Mouse (Mus musculus): ENCODE results near the gene Arhgef39. TPM values are rescaled to one million over a fixed set of nuclear protein-coding genes. Genes with fewer than 3 reads are reported as not detected.

The Arhgef39 gene
- total and polyA plus RNA-seq, 2 experiments from 2014 or later, result 8.8 to 18.7 TPM

DNA sequence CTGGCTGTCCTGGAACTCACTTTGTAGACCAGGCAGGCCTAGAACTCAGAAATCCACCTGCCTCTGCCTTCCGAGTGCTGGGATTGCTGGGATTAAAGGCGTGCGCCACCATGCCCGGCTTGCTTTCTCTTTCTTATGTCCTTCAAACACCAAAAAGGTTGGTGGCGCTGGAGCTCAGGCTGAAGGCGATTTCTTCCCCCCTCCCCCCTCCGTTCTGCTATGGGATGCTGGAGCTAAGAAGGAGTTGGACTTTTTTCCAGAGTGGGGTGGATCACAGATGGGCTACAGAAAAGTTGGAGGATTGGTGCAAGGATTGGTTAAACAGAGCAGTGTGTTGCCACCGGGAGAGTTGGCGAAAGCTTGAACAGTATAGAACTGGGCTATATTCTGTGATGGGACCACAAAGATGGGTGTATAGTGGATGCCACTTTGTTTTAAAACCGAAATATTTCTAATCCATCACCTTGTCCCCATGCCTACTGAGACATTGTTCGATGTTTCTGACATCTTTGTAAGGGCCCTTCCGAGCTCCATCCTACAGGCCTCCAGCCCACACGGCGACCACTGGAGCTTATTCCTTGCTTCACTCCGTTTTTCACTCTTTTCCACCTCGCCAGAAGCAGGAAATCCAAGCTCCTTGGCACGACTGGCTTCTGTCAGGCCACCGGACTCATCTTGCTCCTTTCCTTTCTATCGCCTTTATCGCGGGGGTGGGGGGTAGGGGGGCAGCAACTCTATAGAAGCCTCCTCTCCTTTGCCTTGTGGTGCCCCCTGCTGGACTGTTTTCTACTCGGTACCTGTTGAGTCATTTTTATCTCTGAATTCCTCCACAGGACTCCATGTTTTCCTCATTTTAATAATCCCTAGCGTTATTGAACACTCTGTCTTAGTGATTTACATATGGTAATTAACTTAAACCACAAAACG is 20.3 kb downstream of the Arhgef39 start:
- H3K36me3 ChIP-seq (replicated peaks; ENCODE audit: control insufficient read depth, insufficient read depth, low read length), result no peaks in the 10 kb centered on the region
- peak overlapping the region; percentile 25; the same call in 1 of the 2 replicates for H3K27ac ChIP-seq (ENCODE audit: low read depth)
- TF ChIP-seq CTCF (IDR thresholded peaks at IDR 0.05; ENCODE audit: low read depth), result peak; percentile 59
- TF ChIP-seq EP300 (IDR thresholded peaks at IDR 0.05; ENCODE audit: low read depth), result no peak
- ATAC-seq (ENCODE audit: insufficient read depth, low read depth), result no peak
- no peak overlapping the region; the same call in 1 of the 2 replicates for H3K9ac ChIP-seq (replicated peaks; ENCODE audit: low read depth, low read length)
- no peaks in the 10 kb centered on the region for H3K4me1 ChIP-seq (ENCODE audit: control insufficient read depth, insufficient read depth)
- no peak overlapping the region for H3K4me2 ChIP-seq (ENCODE audit: low read depth, low read length)
- H3K4me3 ChIP-seq (ENCODE audit: low read depth, low read length), result no peak overlapping the region
- H3K27me3 ChIP-seq (ENCODE audit: control insufficient read depth, insufficient read depth, low read length), result no peaks in the 10 kb centered on the region
- no peaks in the 10 kb centered on the region for H3K9me3 ChIP-seq (replicated peaks; ENCODE audit: control insufficient read depth, low read length)
- 47% methylated on average over 24 of the region's 24 CpGs for WGBS
- peak; percentile 43 for DNase-seq (ENCODE audit: low spot score)

DNA sequence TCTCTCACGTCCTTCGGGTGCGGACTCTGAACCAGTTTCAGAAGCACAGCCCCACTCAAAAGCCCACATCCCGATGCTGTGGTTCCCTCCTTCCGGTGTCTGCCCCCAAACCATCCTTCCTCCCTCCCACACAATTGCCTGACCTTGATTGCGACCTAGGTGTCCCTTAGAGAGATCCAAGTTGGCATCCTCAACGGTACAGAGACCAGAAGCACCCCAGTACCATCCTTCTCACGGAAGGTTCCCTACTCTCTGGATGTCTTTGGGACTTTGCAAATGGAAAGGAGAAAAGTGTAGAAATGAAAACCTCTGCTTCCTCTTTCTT is 21.0 kb downstream of the Arhgef39 start:
- H3K36me3 ChIP-seq (replicated peaks; ENCODE audit: control insufficient read depth, insufficient read depth, low read length), result no peaks in the 10 kb centered on the region
- TF ChIP-seq EP300 (IDR thresholded peaks at IDR 0.05; ENCODE audit: low read depth) (no peak), CTCF (IDR thresholded peaks at IDR 0.05; ENCODE audit: low read depth) (no peak)
- H3K27me3 ChIP-seq (ENCODE audit: control insufficient read depth, insufficient read depth, low read length), result no peaks in the 10 kb centered on the region
- no peak overlapping the region; the same call in 1 of the 2 replicates for H3K9ac ChIP-seq (replicated peaks; ENCODE audit: low read depth, low read length)
- peak overlapping the region; percentile 52 for H3K4me2 ChIP-seq (ENCODE audit: low read depth, low read length)
- no peaks in the 10 kb centered on the region for H3K9me3 ChIP-seq (replicated peaks; ENCODE audit: control insufficient read depth, low read length)
- 42% methylated on average over 8 of the region's 8 CpGs for WGBS
- peak overlapping the region; percentile 46; the same call in 1 of the 2 replicates for H3K27ac ChIP-seq (ENCODE audit: low read depth)
- no peaks in the 10 kb centered on the region for H3K4me1 ChIP-seq (ENCODE audit: control insufficient read depth, insufficient read depth)
- no peak for ATAC-seq (ENCODE audit: insufficient read depth, low read depth)
- H3K4me3 ChIP-seq (ENCODE audit: low read depth, low read length), result peak overlapping the region; percentile 26
- no peak for DNase-seq (ENCODE audit: low spot score)

DNA sequence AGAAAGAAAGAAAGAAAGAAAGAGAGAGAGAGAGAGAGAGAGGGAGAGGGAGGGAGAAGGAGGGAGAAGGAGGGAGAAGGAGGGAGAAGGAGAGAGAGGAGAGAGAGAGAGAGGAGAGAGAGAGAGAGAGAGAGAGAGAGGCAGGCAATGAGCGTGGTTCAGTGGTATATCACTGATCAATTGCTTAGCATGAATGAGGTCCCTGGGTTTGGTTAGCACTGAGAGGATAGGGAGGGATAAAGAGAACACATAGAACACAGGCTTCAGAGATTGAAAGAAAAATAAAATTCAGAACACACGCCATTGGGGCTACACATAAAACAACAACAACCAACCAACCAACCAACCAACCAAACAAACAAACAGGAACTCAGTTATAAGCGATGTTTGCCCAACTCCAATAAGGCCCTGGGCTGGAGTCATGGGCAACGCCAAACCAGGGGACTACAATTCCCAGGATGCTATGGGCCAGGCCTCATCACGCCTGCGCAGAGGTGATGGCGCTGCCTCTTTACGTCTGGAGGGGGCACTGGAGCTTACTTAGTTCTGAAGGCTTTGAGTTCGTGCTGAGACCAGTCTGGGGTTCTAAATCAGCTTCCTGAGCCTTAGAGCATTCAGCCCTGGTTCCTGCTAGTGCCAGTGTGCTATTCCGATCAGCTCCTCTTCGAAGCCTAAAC is 21.5 kb downstream of the Arhgef39 start:
- 19% methylated on average over 11 of the region's 11 CpGs for WGBS
- no peak overlapping the region; the same call in 1 of the 2 replicates for H3K9ac ChIP-seq (replicated peaks; ENCODE audit: low read depth, low read length)
- H3K27ac ChIP-seq (ENCODE audit: low read depth), result peak overlapping the region; percentile 46; the same call in 1 of the 2 replicates

DNA sequence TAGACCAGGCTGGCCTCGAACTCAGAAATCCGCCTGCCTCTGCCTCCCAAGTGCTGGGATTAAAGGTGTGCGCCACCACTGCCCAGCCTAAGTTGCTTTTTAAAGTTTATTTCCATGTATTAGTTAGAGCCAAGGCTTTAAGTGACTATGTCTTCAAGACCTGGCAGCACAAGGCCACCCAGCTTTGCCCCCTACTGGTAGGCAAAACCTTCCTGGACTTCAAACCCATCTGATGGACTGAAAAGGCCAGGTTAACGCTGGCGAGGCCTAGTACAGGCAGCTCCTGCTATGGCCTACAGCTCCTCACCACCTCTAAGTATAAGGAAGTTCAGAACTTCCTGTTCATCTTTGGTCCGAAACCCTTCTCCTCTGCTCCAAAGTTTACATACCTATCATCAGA is 22.9 kb downstream of the Arhgef39 start:
- Histone ChIP-seq H3K4me3 (ENCODE audit: low read depth, low read length) (no peak overlapping the region), H3K4me1 (ENCODE audit: control insufficient read depth, insufficient read depth) (no peaks in the 10 kb centered on the region), H3K27me3 (ENCODE audit: control insufficient read depth, insufficient read depth, low read length) (no peaks in the 10 kb centered on the region), H3K27ac (ENCODE audit: low read depth) (no peak overlapping the region), H3K9ac (replicated peaks; ENCODE audit: low read depth, low read length) (no peak overlapping the region), H3K36me3 (replicated peaks; ENCODE audit: control insufficient read depth, insufficient read depth, low read length) (no peaks in the 10 kb centered on the region), H3K4me2 (ENCODE audit: low read depth, low read length) (no peak overlapping the region), H3K9me3 (replicated peaks; ENCODE audit: control insufficient read depth, low read length) (no peaks in the 10 kb centered on the region)
- no peak for ATAC-seq (ENCODE audit: insufficient read depth, low read depth)
- no peak for DNase-seq (ENCODE audit: low spot score)
- 83% methylated on average over 5 of the region's 6 CpGs for WGBS
- TF ChIP-seq EP300 (IDR thresholded peaks at IDR 0.05; ENCODE audit: low read depth), result no peak
- peak; percentile 19; the same call in 1 of the 2 replicates for TF ChIP-seq CTCF (IDR thresholded peaks at IDR 0.05; ENCODE audit: low read depth)

More for the DNA sequence above, 21.5 kb downstream of the Arhgef39 start:
- no peaks in the 10 kb centered on the region for H3K4me1 ChIP-seq (ENCODE audit: control insufficient read depth, insufficient read depth)
- H3K4me2 ChIP-seq (ENCODE audit: low read depth, low read length), result peak overlapping the region; percentile 52
- ATAC-seq (ENCODE audit: insufficient read depth, low read depth) (peak; percentile 95), DNase-seq (ENCODE audit: low spot score) (peak; percentile 85)
- no peaks in the 10 kb centered on the region for H3K9me3 ChIP-seq (replicated peaks; ENCODE audit: control insufficient read depth, low read length)
- no peaks in the 10 kb centered on the region for H3K27me3 ChIP-seq (ENCODE audit: control insufficient read depth, insufficient read depth, low read length)
- no peaks in the 10 kb centered on the region for H3K36me3 ChIP-seq (replicated peaks; ENCODE audit: control insufficient read depth, insufficient read depth, low read length)
- TF ChIP-seq CTCF (IDR thresholded peaks at IDR 0.05; ENCODE audit: low read depth), result peak; percentile 43
- no peak for TF ChIP-seq EP300 (IDR thresholded peaks at IDR 0.05; ENCODE audit: low read depth)
- H3K4me3 ChIP-seq (ENCODE audit: low read depth, low read length), result peak overlapping the region; percentile 26

DNA sequence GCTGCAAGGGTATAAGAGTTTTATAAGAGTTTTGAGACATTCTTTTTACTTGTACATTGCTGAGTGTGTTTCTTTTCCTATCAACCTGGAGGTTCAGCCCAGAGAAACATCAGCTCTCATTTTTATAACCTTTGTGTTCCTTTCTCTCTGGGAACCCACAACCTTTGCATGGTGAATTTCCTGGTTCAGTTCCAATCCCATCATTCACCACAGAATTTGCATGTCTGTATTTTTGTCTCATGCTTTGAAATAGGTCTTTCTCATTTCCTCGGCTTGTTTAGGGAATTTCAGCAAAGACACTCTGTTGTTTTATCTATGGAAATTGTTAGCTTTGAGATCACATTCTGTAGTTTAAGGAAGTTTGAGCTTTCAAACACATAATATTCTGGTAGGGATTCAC is 25.9 kb downstream of the Arhgef39 start:
- WGBS, result 64% methylated on average over 1 of the region's 1 CpGs

More for the DNA sequence above, 25.9 kb downstream of the Arhgef39 start:
- Histone ChIP-seq H3K4me1 (ENCODE audit: control insufficient read depth, insufficient read depth) (no peaks in the 10 kb centered on the region), H3K4me3 (ENCODE audit: low read depth, low read length) (no peak overlapping the region), H3K27ac (ENCODE audit: low read depth) (no peak overlapping the region), H3K9ac (replicated peaks; ENCODE audit: low read depth, low read length) (no peak overlapping the region), H3K4me2 (ENCODE audit: low read depth, low read length) (no peak overlapping the region), H3K27me3 (ENCODE audit: control insufficient read depth, insufficient read depth, low read length) (no peaks in the 10 kb centered on the region), H3K9me3 (replicated peaks; ENCODE audit: control insufficient read depth, low read length) (no peaks in the 10 kb centered on the region), H3K36me3 (replicated peaks; ENCODE audit: control insufficient read depth, insufficient read depth, low read length) (no peaks in the 10 kb centered on the region)
- DNase-seq (ENCODE audit: low spot score) (no peak), ATAC-seq (ENCODE audit: insufficient read depth, low read depth) (no peak)
- no peak for TF ChIP-seq EP300 (IDR thresholded peaks at IDR 0.05; ENCODE audit: low read depth)
- no peak for TF ChIP-seq CTCF (IDR thresholded peaks at IDR 0.05; ENCODE audit: low read depth)

All from heart, postnatal 0 days (tissue).